Mouse (Mus musculus) adrenal gland, postnatal 10 days (tissue): Measurements from ENCODE around the gene Slc37a1. TPM values are rescaled to one million over a fixed set of nuclear protein-coding genes. Genes with fewer than 3 reads are reported as not detected.
"Not testable (repeated sequence)": the region's sequence is repeated elsewhere in the genome, so short reads cannot be mapped to it uniquely, and the experiment has no call there.

Experiments used
- DNase-seq: peaks from one replicate; pipeline ENCODE4 v3.0.0; 2021; ENCODE audit warnings: mixed read lengths
- total RNA-seq, 2 experiments: library from RNA; stranded (reverse); gene quantifications; 2 replicates each; pipeline ENCODE4 v1.2.3; 2021

Gene Slc37a1
- total RNA-seq, 2 experiments from 2014 or later, result 4.4 to 10.9 TPM

DNA sequence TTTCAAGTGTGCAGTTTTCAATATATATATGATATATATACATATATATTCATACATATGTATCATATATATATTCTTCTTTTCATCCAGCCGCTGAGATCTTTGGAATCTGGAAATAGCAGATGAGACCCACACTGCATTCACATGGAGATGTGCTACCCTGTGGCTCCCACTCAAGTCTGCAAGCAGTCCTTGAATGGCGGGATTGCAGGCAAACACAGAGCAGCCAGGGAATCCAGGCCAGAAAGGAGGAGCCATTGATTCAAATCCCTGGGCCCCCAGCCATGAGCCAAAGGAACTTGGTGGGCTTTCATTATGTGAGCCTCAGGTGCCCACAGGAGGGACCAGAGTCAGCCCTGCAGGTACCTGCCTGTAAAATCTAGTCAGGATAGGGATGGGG, 66.7 kb downstream of the Slc37a1 start:
- no peak for DNase-seq

DNA sequence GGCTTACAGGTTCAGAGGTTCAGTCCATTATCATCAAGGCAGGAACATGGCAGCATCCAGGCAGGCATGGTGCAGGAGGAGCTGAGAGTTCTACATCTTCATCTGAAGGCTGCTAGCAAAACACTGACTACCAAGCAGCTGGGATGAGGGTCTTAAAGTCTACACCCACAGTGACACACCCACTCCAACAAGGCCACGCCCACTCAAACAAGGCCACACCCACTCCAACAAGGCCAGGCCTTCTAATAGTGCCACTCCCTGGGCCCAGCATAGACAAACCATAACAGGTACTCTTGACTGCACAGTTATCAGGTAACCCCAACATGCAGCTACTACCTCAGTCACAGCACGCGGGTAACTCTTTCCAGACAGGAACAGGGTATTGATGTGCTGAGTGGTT, 68.1 kb downstream of the Slc37a1 start:
- DNase-seq, result not testable (repeated sequence)

DNA sequence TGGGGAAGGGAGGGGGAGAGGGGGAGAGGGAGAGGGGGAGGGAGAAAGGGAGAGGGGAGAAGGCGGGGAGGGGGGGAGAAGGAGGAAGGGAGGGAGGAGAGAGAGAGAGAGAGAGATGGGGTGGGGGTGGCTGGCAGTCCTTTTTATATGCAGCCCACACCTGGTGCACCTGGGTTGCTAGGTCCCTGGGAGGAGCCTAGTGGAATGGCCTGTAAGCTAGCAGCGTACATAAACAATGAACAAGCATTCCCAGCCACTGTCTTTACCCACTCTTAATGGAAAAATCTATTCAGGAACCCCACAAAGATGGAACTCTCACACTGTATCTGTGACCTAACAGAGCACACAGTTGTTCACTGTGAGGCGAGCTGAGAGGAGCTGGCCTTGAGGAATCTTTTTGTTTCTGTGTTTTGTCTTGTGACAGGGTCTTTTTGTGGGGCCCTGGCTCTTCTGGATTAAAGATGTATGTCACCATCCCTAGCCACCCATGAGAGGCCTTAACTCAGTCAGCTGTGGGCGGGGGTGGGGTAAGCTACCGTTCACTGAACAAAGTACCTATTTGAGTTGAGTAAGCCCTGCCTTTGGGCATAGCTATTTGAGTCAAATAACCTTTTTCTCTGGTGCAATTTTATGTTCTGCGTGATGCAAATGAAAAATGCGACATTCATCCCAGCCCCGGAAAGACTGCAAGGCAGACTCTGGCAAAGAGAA, 69.4 kb downstream of the Slc37a1 start:
- DNase-seq, result no peak

GRCm38 (mm10) chr17:31360582-31360981, 74.0 kb downstream of the Slc37a1 start:
- DNase-seq, result no peak

GRCm38 (mm10) chr17:31365586-31366166, 79.1 kb downstream of the Slc37a1 start:
- DNase-seq, result no peak

- no peak for DNase-seq
Observed at GRCm38 (mm10) chr17:31370221-31370620, 83.6 kb downstream of the Slc37a1 start.

DNA sequence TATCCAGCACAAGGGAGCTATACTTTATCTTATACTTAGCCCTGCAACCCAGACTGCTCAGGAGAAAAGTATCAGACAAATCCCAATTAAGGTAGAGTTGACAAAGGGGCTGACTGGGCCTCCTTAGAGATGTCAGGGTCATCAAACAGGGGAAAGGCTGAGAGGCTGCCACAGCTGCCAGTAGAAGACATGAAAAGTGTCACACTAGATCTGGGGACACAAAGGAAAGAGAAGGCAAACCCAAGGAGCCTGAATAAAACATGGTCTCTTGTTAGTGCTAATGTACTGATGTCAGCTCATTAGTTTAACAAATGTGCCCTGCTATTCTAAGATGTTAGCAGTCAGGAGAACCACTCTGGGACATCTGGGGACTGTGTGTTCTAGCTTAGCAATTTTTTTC, 84.3 kb downstream of the Slc37a1 start:
- DNase-seq, result no peak

DNA sequence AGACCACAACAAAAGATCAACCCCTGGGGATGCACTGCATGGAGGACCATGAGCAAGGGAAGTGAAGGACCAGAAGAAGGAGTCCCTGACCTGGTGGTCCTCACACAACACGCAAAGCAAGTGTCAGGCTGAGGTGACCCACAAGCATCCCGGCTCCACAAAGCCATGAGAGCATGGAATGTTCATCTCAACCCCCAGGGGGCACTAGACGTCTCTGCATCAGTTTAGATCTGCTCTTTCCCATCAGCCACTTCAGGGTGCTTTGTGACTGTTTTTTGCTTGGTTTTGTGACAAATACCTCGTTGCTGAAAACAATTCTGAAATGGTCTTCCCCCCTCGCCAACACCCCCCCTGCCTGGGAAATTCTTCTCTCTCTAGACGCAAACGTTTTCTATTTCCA, 91.4 kb downstream of the Slc37a1 start:
- DNase-seq, result peak; percentile 75

DNA sequence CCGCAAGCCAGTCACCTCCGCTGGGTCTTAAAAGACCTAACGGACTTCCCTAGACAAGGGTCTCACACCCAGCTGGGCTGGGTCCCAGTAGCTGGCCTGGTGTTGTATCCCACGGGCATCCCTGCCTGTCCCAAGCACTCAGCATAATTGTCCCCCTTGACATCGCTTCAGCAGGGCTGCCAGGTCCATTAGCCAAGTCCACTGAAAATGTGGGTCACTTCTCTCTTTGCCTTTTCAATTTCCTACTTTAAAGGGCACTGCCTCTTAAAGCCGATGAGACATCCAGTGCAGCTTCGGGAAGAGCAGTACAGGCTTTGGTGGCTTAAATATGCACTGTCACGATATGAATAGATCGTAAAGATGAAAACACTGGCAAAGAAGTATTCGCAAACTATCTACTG, 91.8 kb downstream of the Slc37a1 start:
- DNase-seq, result no peak

DNA sequence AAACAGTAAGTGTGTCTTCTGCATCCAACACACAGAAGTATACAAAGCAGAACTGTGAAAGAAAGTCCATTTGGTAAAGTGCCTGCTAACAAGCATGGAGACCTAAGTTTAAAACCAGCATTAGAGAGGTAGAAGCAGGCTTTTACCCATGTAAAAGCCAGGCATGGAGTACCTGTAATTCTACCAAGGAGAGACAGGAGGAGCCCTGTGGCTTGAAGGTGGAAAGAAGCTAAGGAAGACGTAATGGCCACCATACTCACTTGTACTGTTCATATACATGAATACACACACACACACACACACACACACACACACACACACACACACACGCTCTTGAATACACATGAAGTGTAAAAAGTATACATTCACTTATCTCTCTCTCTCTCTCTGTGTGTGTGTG, 92.5 kb downstream of the Slc37a1 start:
- DNase-seq, result no peak

DNA sequence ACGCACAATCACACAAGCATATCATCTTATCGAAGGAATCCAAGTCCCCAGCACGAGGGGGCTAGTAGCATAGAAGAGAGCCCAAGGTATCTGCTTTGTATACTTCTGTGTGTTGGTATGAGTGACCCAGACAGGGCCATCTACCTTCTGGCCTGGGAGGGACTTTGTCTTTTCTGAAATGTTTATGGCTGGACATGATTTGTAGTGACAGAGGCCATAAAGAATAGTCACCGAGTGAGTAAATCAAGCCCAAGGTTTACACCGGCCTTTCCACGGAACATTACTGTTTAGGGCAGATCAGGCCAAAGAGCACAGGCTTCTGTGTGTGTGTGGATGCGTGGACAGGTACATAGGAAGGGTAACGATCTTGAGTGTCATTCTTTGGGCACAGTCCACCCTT, 93.3 kb downstream of the Slc37a1 start:
- DNase-seq, result no peak

GRCm38 (mm10) chr17:31383320-31383719, 96.7 kb downstream of the Slc37a1 start:
- DNase-seq, result peak; percentile 23

DNA sequence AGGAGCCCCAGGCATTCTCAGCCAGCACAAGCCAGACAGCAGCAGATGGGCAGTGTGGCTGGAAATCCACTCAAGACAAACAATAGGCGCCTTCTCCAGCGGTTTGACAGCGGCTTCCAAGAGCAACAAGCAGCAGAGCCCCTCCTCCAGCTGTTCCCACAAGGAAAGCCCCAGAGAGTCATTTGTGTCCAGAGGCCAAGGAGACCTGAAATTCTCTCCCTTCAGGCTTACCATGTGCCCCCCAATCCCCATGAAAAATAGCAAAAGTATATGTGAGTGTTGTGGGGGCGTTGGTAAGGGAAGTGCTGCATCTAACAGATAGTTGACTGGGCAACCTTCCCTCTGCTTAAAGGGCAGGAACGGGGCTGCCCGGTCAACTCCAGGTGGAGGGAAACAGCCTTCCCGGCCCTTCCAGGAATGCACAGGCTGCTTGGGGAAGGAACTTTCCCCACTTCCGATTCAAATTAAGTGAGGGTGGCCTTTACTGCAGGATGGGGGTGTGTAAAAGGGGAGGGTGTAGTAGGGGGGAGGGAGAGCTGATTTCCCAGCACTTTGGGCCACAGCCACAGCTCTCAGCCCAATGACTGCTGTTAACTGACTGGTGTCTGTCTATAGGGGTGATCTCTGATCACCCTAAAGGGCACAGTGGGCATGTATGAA, 98.5 kb downstream of the Slc37a1 start:
- peak; percentile 21 for DNase-seq

- peak; percentile 76 for DNase-seq
Observed at GRCm38 (mm10) chr17:31385671-31386665, 99.4 kb downstream of the Slc37a1 start, which contains the start of gene Pde9a. Gene Pde9a, plus strand, starts transcription at chr17:31386210.

DNA sequence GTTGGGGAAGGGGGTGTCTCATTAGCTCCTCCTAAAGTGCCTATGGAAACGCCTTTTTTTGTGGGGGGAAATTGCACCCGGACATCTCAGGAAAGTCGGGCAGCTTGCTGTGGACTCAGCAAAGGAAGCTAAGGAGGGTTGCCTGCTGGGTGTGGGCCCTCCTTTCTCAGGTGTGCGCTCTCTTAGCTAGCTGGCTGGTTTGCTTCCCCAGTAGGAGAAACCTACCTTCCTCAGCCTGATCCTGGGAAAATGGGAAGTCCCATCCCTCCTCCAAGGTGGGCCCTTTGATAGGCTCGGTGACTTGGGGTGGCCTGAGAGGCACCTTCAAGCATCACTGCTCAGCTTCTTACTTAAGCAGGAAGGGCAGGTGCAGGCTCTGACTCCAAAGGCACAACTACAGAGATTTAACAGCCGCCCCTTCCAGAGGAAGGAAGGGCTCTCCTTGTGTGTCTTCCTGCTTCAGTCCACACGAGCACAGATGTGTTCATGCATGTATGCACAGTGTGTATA, 100.2 kb downstream of the Slc37a1 start:
- DNase-seq, result no peak

GRCm38 (mm10) chr17:31389432-31390050, 102.9 kb downstream of the Slc37a1 start:
- no peak for DNase-seq

DNA sequence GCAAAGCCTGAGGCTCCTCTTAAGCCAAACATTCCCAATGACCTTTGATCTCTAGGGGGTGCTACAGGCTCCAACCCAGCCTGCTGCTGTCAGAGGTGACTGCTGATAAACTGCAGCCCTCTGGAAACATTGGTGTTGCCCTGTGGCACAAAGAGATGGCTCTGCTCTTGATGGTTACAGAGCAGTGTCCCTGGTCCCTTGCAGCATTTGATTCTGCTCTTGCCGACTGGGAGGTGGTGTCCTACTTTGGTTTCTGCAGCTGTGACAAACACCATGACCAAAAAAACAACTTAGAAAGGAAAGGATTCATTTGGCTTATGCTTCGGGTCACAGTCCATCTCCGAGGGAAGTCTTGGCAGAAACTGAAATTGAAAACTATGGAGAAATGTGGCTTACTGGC, 104.9 kb downstream of the Slc37a1 start:
- DNase-seq, result no peak

- DNase-seq, result no peak
Observed at GRCm38 (mm10) chr17:31392041-31392440, 105.4 kb downstream of the Slc37a1 start.

GRCm38 (mm10) chr17:31393811-31394210, 107.2 kb downstream of the Slc37a1 start:
- peak; percentile 53 for DNase-seq

GRCm38 (mm10) chr17:31400294-31400693, 113.7 kb downstream of the Slc37a1 start:
- no peak for DNase-seq
